In genomic region chr19:5257140-5257539, GRCm38 (mm10) we compare ENCODE assay signal across 9 mouse cellular contexts. TPM values are rescaled to one million over a fixed set of nuclear protein-coding genes. Genes with fewer than 3 reads are reported as not detected.
DNase-seq lines count a peak whose midpoint lies in the region; ATAC-seq and TF ChIP-seq lines count a peak whose summit lies in the region.
"Had no signal": no experiment of that assay in that cellular context is flagged by ENCODE, and none has a peak within 500 bp of the region (broad histone marks: within the 10 kb centered on the region; RNA-seq: fewer than 3 reads in every experiment).

No protein-coding gene starts in this region.

- no peaks in the 10 kb centered on the region for H3K4me1 ChIP-seq in forebrain, postnatal 0 days (ENCODE audit: insufficient read depth)
- H3K4me1 ChIP-seq: hindbrain, embryonic 15.5 days had no signal

- ATAC-seq in neutrophil, adult 5-6 weeks (ENCODE audit: extremely low read depth, insufficient number of reproducible peaks, low FRiP score, poor library complexity, severe bottlenecking), result peak; percentile 86
- ATAC-seq in forebrain, postnatal 0 days, result no peak

- H3K9me3 ChIP-seq in forebrain, postnatal 0 days (ENCODE audit: low read length), result no peaks in the 10 kb centered on the region
- H3K9me3 ChIP-seq: hindbrain, embryonic 15.5 days had no signal

- TF ChIP-seq CTCF in forebrain, postnatal 0 days (IDR thresholded peaks at IDR 0.05; ENCODE audit: low read depth), result no peak

- WGBS in forebrain, postnatal 0 days, result 57% methylated on average over 3 of the region's 3 CpGs

- no peaks in the 10 kb centered on the region for H3K27me3 ChIP-seq in forebrain, postnatal 0 days (ENCODE audit: insufficient read depth, low read length)
- H3K27me3 ChIP-seq: hindbrain, embryonic 15.5 days had no signal

- no peak overlapping the region for H3K9ac ChIP-seq in forebrain, postnatal 0 days
- H3K9ac ChIP-seq: hindbrain, embryonic 15.5 days had no signal

- DNase-seq in urinary bladder, postnatal 36 days (ENCODE audit: low spot score in 2 of 2), result peak; percentile 30 to 48
- DNase-seq in urinary bladder, postnatal 10 days (ENCODE audit: low spot score), result no peak
- DNase-seq in induced T-regulatory cell, adult 2 months (ENCODE audit: low read depth), result peak; percentile 85
- DNase-seq in cerebellum, adult 11-12 months, result no peak
- DNase-seq in forebrain, postnatal 0 days, result no peak
- no peak for DNase-seq in right cerebral cortex, postnatal 36 days (ENCODE audit: low spot score in 2 of 2)
- no peak for DNase-seq in c-Kit-positive CD71-positive TER-119-positive erythroid progenitor cells, embryonic 14.5 days (ENCODE audit: low spot score)

- H3K27ac ChIP-seq in forebrain, postnatal 0 days (ENCODE audit: low read depth, low read length), result no peak overlapping the region
- H3K27ac ChIP-seq: hindbrain, embryonic 15.5 days had no signal

- no peak overlapping the region for H3K4me2 ChIP-seq in forebrain, postnatal 0 days (ENCODE audit: low read depth)
- H3K4me2 ChIP-seq: hindbrain, embryonic 15.5 days had no signal

- H3K4me3 ChIP-seq in forebrain, postnatal 0 days (ENCODE audit: low read depth, low read length), result no peak overlapping the region
- H3K4me3 ChIP-seq: hindbrain, embryonic 15.5 days had no signal

- H3K36me3 ChIP-seq in forebrain, postnatal 0 days (ENCODE audit: insufficient read depth), result no peaks in the 10 kb centered on the region
- H3K36me3 ChIP-seq: hindbrain, embryonic 15.5 days had no signal

RNA-seq across cellular contexts. Expression of gene Pacs1, which starts 15.8 kb away (rescaled TPM):
- total RNA-seq in neutrophil, adult 5-6 weeks (2017), result 50.5 and 54.0 TPM in 2 replicates
- 54.5 and 84.6 TPM in 2 replicates for total RNA-seq in forebrain, postnatal 0 days (2014; rRNA removed)
- polyA plus RNA-seq in forebrain, postnatal 0 days (2015; fragmentation: Nextera tagmentation; extraction: Ambion mirVana), result 35.3 and 44.7 TPM in 2 replicates

RNA-seq across cellular contexts. Expression of gene Sf3b2, which starts 38.1 kb away (rescaled TPM):
- 273 and 288 TPM in 2 replicates for total RNA-seq in neutrophil, adult 5-6 weeks (2017)
- total RNA-seq in forebrain, postnatal 0 days (2014; rRNA removed), result 226 and 261 TPM in 2 replicates
- polyA plus RNA-seq in forebrain, postnatal 0 days (2015; fragmentation: Nextera tagmentation; extraction: Ambion mirVana), result 310 and 345 TPM in 2 replicates

RNA-seq across cellular contexts. Expression of gene Gal3st3, which starts 41.0 kb away (rescaled TPM):
- total RNA-seq in neutrophil, adult 5-6 weeks (2017), result not detected in 2 replicates
- total RNA-seq in forebrain, postnatal 0 days (2014; rRNA removed), result 14.8 and 19.4 TPM in 2 replicates
- polyA plus RNA-seq in forebrain, postnatal 0 days (2015; fragmentation: Nextera tagmentation; extraction: Ambion mirVana), result 46.9 and 50.4 TPM in 2 replicates

Comparison
In these comparisons a context has a peak if more than half of its experiments do, and no peak if none do; other contexts are left out.
1. DNase-seq: peak in urinary bladder, postnatal 36 days (2 of 2) and induced T-regulatory cell, adult 2 months (single experiment); none in urinary bladder, postnatal 10 days (single experiment), cerebellum, adult 11-12 months (single experiment), forebrain, postnatal 0 days (single experiment), right cerebral cortex, postnatal 36 days (0 of 2) and c-Kit-positive CD71-positive TER-119-positive erythroid progenitor cells, embryonic 14.5 days (single experiment).
2. RNA of gene Gal3st3, which starts 41.0 kb away (total RNA-seq): 14.8 to 19.4 TPM in forebrain, postnatal 0 days; not detected in neutrophil, adult 5-6 weeks; every median in the first group is over 10 times any median in the second.